Mouse (Mus musculus) v-Abl transformed pro-B cells (cell line): Measurements from ENCODE around the gene Ropn1l.

ENCODE experiments used
- in situ Hi-C, 2 experiments: fragments of 400-800 bp; cut with MboI; formaldehyde crosslinking; loops; one replicate each; pipeline ENCODE4 v1.15.1; 2025; ENCODE audit not compliant: unreplicated experiment in 2 of 2

Ropn1l gene

DNA sequence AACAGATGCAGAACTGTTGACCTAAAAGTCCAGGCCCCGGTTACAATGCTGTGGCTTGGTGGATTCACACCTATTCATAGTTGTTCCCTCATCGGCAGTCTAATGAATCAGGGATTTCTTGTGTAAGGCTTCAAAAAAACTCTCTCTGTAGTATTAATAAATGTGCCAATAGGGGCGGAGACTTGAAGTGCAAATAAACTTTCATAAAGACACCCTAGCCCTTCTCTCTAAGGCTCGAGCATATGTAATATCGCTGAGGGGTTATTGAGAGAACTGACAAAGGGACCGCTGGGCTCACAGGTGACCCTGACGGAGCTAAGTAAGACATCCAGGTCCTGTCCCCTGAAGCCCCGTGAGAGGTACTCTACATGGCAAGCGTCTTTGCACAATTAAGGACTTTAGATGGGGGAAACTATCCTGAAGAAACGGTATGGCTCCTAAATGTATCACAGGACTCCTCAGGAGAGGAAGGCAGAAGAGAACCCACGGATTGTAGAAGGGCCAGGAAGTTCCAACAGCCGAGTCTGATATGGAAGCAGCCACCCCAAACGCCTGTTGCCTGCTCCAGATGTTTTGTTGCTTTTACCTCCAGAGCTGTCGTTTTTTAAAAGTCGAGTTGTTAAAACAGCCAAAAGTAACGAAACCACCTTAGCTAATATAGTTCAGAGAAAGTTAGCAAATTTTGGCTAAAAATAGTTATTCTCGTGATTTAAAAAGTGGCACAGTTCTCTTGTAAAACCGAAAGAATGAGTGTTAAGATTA, 1.0 kb downstream of the Ropn1l start:
- in situ Hi-C loops = loop anchor here in 1 of 2 experiments (5.0 kb wide), 1 partner anchor 135 kb away; no protein-coding TSS in a partner anchor

DNA sequence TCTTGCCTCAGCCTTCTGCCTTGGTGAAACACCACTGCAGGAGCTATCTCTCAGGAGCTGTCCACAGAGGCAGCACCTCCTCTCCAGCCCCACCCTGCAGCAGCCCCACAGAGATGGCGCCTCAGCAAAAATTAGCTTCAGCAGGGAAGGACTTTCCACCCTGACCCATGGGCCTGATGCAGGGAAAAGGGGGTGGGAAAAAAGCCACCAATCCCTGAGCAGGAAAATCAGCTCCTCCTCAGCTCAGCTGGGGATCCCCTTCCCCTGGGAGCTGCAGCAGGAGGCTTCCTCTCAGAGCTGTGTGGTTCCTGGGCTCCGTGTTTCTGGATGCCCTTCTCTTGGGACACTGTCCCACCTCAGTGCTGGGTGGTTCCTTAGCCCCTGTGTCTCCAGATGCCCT, 3.8 kb downstream of the Ropn1l start:
- in situ Hi-C loops = loop anchor here (5.0 to 25.0 kb wide), 7 partner anchors 132 to 1437 kb away; no protein-coding TSS in a partner anchor

DNA sequence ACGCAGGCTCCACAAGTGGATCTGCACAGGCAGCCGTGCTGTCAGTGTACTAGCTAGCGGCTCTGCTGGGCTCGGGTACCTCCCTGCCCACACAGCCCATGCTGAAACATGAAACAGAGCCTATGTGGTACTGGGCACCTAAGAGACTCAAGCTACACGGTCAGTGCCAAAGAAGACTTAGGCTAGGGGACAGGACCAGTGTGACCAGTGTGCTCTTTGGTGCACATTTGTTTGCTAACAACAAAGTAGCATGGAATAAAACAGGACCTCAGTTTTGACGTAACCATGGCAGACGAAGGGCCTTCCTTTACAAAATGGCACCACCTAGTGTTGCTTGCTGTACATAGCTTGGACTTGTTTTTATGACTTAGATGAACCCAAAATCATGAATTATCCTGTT, 6.4 kb downstream of the Ropn1l start:
- in situ Hi-C loops = loop anchor here (5.0 to 25.0 kb wide), 6 partner anchors 130 to 1435 kb away; no protein-coding TSS in a partner anchor

DNA sequence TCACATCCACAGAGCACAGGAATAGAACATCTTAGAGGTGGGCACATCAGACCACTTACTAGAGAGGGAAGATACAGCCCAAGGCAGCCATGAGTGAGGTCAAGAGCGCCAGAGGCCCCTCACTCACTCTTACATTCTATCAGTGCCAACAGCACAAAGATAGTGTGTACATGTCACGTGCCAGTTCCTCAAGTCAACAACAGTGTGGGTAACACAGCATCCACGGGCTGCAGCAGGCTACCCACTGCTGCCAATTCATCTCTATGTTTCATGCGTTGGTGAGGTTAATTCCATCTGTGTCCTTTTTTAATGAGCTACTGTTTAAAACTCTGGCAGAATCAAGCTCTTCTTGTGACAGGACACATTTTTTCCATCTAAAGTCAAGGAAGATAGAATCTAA, 10.8 kb downstream of the Ropn1l start:
- in situ Hi-C loops = loop anchor here (10.0 to 25.0 kb wide), 5 partner anchors 142 to 1430 kb away; no protein-coding TSS in a partner anchor

DNA sequence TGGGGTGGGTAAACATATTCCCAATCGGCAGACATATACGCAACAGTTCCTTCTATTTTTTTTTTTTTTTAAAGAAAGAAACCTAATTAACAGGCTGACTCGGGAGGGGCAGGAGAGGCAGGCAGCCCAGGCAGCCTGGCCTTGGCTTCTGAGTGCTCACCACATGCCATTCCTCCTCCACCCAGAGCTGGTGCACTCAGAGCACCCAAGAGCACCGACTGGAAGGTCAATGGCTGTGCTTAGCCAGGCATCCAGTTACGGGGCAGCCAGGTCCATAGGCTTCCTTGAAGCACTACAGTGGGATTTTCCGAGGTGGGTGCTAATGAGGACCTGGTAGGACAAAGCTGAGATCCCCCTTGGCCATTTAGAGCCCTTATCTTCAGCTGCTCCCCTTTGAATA, 11.5 kb downstream of the Ropn1l start:
- in situ Hi-C loops = loop anchor here (10.0 to 25.0 kb wide), 5 partner anchors 143 to 1430 kb away; no protein-coding TSS in a partner anchor

DNA sequence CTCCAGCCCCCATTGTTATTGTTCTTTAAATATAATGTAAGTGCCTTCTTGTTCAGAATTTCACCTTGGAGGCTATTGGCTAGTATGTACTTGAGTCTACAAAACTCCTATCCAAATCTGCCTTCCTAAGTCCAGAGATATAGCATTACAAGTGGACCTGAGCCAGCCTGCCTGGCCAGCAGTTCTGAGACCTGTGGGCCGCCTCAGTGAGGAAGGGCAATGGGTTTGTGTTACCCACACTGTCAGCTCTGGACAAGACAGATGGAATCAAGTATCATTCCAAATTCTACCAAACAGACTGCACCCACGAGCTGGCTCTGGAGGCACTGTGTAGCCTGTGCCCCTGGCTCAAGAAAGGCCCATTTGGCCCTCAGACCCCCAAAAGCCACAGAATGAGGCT, 16.7 kb downstream of the Ropn1l start:
- in situ Hi-C loops = loop anchor here in 1 of 2 experiments (25.0 kb wide), 3 partner anchors 500 to 1425 kb away; no protein-coding TSS in a partner anchor

DNA sequence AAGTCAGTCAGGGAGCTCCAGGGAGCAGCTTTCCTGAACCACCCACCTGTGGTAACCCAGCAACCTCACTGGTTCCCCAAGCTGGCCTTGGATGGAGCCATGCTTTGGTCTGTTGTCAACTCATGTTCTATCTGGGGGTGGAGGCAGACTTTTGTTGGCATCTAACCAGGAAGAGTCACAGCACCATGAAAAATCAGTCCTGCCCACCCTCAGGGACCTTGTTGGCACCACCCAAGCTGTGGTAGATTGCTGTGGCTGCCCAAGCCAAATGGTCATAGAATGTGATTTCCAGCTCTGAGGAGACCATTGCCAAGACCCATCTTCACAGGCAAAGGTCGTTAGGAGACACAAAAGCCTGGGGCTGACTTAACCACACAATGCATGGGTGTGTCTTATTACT, 17.5 kb downstream of the Ropn1l start:
- in situ Hi-C loops = loop anchor here in 1 of 2 experiments (25.0 kb wide), 3 partner anchors 499 to 1424 kb away; no protein-coding TSS in a partner anchor

DNA sequence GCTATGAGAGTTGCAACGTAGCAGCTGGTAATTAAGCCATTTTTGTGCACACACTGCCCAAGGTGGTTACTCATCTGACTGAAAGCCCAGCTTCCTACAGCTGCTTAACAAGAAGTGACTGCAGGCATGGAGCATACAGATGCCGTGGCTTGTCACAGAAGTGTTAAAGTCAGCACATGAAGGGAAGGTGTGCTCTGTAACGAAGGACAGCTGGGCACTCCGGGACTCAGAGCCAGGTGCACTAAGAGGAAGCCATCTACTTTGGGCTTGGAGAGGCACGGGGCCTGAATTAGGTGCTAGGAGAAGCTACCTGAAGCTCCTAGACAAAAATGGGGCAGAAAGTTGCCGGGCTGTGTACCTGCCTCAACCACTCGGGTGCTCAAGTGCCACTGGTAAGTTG, 19.8 kb downstream of the Ropn1l start:
- in situ Hi-C loops = loop anchor here in 1 of 2 experiments (25.0 kb wide), 3 partner anchors 496 to 1421 kb away; no protein-coding TSS in a partner anchor

DNA sequence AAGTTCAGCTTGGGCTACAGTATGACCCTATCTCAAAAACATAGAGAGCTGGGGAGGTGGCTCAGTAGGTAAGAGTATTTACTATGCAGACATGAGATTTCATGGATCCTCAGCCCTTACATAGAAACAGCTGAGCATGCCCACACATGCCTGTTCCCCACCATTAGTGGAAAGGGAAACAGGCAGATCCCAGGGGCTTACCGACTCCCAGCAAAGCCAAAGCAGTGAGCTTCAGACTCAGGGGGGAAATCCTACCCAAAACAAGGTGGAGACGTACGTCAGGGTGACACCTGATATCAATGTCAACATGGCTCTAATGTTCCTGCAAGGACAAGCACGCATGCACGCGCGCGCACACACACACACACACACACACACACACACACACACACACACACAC, 21.7 kb downstream of the Ropn1l start:
- in situ Hi-C loops = loop anchor here in 1 of 2 experiments (25.0 kb wide), 3 partner anchors 495 to 1420 kb away; no protein-coding TSS in a partner anchor

DNA sequence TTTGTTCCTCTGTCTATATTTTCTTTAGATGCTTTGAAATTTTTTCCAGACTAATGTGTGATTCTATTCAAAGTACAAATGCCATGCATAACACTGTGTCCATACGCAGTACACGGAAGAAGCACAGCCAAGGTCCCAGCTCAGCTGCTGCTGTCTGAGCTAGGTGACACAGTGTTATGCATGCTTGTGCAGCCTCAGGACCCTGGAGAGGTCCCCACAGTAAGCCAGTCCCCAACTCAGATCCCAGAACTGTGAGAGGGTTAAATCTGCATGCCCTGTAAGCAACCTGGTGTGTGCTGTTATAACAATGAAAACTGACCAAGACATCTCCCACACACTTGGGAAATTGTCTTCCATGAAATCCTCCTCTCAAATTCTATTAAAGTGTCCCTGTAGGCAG, 23.5 kb downstream of the Ropn1l start:
- in situ Hi-C loops = loop anchor here in 1 of 2 experiments (25.0 kb wide), 3 partner anchors 493 to 1418 kb away; no protein-coding TSS in a partner anchor

DNA sequence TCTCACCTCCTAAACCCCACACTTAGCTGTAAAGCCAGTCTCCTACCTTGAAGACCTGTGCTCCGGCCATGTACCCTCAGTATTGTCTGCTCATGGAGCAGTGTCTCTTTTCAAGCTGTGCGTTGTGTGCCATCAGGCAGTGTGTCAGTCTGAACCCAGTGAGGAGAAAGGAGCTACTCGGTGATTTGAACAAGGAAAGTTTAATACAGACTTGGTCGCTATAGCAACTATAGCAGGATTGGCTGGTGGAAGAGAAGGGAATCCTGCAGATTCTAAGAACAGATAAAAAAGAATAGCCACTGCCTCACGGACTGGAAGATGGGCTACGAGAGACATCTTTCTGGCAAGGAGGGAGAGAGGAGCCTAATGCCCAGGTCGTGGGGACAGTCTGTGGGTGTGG, 24.1 kb downstream of the Ropn1l start:
- in situ Hi-C loops = loop anchor here in 1 of 2 experiments (25.0 kb wide), 3 partner anchors 492 to 1417 kb away; no protein-coding TSS in a partner anchor

DNA sequence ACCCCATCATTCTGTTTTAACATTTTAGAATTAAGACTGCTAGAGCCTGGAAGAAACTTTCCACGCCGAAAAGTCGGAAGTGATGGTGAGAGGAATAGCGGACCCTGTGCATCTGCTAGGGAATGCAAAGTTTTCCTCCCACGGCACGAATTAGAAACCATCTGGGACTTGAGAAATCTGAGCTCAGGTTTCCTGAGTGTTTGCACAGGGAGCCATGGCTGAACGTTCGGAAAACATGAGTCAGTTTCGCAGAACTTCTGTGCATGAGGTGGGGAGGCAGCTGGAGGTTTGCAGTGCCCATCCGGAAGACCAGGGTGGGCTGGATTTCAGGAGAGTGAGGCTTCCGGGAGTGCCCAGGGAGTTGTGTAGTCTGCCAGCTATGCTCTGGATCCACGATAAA, 25.0 kb downstream of the Ropn1l start:
- in situ Hi-C loops = loop anchor here in 1 of 2 experiments (25.0 kb wide), 3 partner anchors 491 to 1416 kb away; no protein-coding TSS in a partner anchor

DNA sequence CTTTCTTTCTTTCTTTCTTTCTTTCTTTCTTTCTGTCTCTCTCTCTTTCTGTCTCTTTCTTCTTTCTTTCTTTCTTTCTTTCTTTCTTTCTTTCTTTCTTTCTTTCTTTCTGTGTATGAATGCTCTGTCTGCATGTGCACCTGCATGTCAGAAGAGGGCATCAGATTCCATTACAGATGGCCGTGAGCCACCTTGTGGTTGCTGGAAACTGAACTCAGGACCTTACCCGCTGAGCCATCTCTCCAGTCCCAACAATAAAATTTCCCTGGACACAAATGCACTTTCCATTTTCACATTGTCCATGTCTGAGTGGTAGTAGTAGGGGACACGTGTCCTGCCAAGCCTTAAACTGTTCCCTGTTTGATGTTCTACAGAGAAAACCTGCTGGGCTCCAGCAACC, 26.1 kb downstream of the Ropn1l start:
- in situ Hi-C loops = loop anchor here in 1 of 2 experiments (25.0 kb wide), 3 partner anchors 490 to 1415 kb away; no protein-coding TSS in a partner anchor

DNA sequence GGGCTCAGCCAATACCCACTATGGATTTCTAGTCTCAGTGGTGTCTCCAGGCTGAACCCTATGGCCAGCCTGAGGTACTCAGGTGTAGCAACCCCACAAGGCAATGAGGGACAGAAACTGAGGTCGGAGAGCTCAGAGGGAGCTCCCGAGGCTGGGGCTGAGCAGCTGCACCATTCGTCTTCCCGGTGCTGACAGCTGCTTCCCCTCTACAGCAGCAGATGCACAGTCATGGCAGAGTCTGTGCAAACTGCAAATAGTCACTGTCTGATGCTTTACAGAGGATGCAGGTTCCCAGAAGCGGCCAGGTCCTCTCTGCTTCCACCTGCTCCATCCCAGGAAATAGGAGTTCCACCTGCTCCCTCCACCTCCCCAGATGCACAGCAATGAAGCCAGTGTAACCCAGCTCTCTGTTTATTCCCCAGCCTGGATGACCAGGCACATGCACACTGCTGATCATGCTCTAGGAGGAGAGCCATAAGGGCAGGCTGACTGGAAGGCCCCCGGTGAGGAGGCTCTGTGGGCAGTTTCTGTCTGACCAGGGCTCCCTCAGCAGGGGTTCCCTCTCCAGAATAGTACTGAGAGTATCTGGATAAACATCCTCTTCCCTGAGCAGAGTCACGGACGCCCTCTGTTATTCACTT, 27.4 kb downstream of the Ropn1l start:
- in situ Hi-C loops = loop anchor here in 1 of 2 experiments (25.0 kb wide), 3 partner anchors 489 to 1414 kb away; no protein-coding TSS in a partner anchor

DNA sequence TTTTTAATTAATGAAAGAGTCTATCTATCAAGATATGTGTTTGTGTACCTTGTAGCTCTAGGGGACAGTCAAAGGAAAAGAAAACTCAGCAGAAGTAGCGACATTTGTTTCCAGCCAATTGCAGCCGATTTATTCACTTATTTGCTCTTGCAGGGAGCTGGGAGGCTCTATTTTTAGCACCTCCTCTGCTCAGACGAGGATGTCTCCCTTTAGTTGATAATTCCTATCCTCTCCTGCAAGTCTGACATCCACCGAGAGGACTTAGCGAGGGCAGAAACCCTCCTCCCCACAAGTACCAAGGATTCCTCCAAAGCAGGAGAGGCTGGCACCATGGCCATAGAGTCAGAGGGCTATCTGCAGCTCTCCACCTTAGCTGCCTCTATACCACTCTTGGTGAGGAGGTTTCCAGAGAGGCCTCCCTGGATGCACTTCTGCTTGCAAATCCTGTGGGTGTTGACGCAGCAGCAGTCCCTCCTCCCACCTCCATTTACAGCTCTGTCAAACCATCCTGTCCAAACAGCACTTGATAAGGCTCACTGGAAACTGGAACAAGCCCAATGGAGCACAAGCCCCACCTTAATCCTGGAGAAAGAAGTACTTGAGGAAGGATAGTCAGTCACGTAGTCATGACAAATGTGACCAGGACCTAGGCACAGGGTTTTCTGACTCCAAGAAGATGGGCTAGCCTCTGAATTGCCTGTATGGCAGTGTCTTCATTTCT, 30.7 kb downstream of the Ropn1l start:
- in situ Hi-C loops = loop anchor here in 1 of 2 experiments (25.0 kb wide), 1 partner anchor 1314 kb away; no protein-coding TSS in a partner anchor

DNA sequence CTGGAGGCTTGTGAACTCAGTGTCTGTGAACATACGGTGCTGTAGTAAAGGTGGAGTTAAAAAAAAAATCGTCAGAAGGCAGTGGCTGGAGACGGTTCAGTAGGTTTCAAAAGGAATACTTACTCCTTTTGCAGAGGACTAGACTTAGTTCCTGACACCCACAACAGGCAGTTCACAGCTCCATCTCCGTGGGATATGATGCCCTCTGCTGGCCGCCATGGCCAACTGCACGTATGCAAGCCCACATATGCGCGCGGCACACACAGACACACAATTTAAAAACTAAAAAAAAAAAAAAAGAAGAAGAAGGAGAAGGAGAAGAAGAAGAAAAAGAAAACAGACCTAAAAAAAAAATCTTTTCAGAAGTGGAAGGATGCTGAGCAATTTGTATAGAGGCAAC, 34.5 kb downstream of the Ropn1l start:
- in situ Hi-C loops = loop anchor here (5.0 to 25.0 kb wide), 3 partner anchors 47 to 1318 kb away; no protein-coding TSS in a partner anchor

DNA sequence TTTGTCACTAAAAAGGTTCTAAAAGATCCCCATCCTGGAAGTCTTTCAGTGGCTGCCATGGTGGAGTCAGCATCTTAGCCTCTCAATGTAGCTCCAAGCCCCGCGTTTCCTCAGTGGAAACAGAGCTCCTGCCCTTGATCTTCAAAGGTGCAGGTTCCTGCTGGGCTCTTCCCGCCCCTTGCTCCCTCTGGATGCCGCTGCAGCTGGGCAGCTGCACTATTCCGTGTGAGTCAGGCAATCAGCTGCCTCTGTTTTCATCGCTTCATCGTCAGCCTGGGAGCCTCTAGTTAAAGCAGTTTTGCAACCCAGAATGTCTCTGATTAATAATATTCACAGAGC, 34.9 kb downstream of the Ropn1l start:
- in situ Hi-C loops = loop anchor here (5.0 to 25.0 kb wide), 3 partner anchors 46 to 1319 kb away; no protein-coding TSS in a partner anchor

DNA sequence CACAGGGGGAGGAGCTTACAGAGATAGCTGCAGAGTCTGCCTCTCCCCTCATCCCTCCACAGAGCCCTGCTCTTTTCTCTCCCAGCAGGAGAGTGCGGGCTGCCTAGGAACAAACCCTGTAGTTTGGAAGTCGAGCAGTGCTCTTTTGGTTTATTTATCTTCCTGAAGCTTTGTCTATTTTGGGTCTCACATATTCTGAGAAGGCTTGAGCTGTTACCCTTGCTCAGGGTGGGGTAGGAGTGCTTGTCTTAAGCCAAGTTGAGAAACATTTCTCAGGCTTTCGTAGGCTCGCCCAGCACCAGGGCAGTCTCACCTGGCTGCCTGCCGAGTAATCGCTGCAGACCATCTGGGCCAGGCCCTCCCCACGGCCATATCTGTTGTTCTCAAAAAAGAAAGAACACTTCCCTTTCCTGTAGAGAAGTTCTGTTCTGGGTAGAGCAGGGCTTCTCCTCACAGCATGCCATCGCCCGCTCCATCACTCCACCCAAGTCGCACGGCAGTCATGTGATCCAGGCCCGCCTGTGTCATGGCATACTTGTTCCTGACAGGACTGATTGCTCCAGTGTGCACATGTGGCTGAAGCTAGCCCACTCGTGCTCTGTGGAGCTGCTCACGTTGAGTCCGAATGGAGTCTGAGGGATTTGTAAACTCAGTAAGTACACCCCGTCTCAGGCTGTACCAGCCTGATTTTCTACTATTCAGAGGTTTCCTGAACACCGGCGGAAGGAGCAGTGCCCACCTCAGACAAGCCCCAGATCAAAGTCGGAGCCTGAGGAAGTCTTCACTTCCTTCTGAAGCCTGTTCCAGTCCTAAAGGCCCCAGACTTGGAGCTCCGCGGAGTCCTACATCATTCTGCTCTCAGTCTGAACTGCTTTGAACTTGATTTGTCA, 35.5 kb downstream of the Ropn1l start:
- in situ Hi-C loops = loop anchor here (5.0 to 25.0 kb wide), 3 partner anchors 46 to 1319 kb away; no protein-coding TSS in a partner anchor

DNA sequence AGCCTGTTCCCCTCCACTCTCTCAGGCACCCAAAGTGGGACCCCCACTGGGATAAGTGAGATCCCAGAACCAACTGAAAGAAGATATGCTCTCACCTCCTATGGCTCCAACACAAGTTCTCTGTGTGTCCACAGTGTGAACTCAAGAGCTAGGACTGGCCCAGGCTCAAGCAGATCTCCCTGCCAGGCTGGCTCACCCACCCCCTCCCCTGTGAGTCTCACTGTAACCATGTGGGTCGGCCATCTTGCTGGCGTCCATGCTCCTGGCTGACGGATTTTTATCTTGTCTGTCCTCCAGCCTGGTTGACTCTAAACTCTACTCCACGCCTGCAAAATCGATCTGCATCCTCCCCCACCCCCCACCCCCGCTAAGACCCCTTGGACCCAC, 36.1 kb downstream of the Ropn1l start:
- in situ Hi-C loops = loop anchor here (5.0 to 25.0 kb wide), 3 partner anchors 45 to 1320 kb away; no protein-coding TSS in a partner anchor
